Mouse (Mus musculus) midbrain, embryonic 16.5 days (tissue): ENCODE measurements around the gene Tcf7l2. TPM values are rescaled to one million over a fixed set of nuclear protein-coding genes. Genes with fewer than 3 reads are reported as not detected.
A peak's percentile ranks its signal among the peaks of the same experiment; 100 is the strongest.

Experiments used
- ATAC-seq: fragments of 200-750 bp; cut with Nextera tagmentation; 2 replicates; pipeline ENCODE4 v1.8.0; 2017; ENCODE audit warnings: moderate TSS enrichment
- H3K27ac ChIP-seq: fragments of 300-500 bp; sonication (generic); 2 replicates; pipeline ENCODE4 v1.5.1; 2014; ENCODE audit warnings: mild to moderate bottlenecking, low read length, mixed read lengths
- H3K27me3 ChIP-seq: fragments of 300-500 bp; sonication (generic); 2 replicates; pipeline ENCODE4 v1.6.1; 2014; ENCODE audit warnings: low read depth, low read length, mixed read lengths; ENCODE audit not compliant: control insufficient read depth, insufficient read depth
- H3K36me3 ChIP-seq: fragments of 300-500 bp; sonication (generic); 2 replicates; pipeline ENCODE4 v1.6.1; 2014; ENCODE audit warnings: mild to moderate bottlenecking, low read length, moderate library complexity, mixed read lengths; ENCODE audit not compliant: control insufficient read depth, insufficient read depth
- H3K4me1 ChIP-seq: fragments of 300-500 bp; sonication (generic); 2 replicates; pipeline ENCODE4 v1.6.1; 2014; ENCODE audit warnings: mild to moderate bottlenecking, low read length, mixed read lengths; ENCODE audit not compliant: control insufficient read depth, insufficient read depth
- H3K4me2 ChIP-seq: fragments of 300-500 bp; sonication (generic); 2 replicates; pipeline ENCODE4 v1.6.1; 2014; ENCODE audit warnings: mild to moderate bottlenecking, low read length, mixed read lengths
- H3K4me3 ChIP-seq: fragments of 300-500 bp; sonication (generic); 2 replicates; pipeline ENCODE4 v1.5.1; 2014; ENCODE audit warnings: low read depth, mild to moderate bottlenecking, low read length, moderate library complexity, mixed read lengths
- H3K9ac ChIP-seq: fragments of 300-500 bp; sonication (generic); 2 replicates; pipeline ENCODE4 v1.6.1; 2014; ENCODE audit warnings: low read depth, low read length, mixed read lengths
- H3K9me3 ChIP-seq: fragments of 300-500 bp; sonication (generic); replicated peaks from 2 replicates; pipeline ENCODE4 v1.6.1; 2014; ENCODE audit warnings: mild to moderate bottlenecking, low read length, mixed read lengths; ENCODE audit not compliant: control insufficient read depth, poor library complexity, severe bottlenecking
- WGBS: fragments of 180-500 bp; shearing (Covaris S2); extraction: QIAGEN DNeasy Blood & Tissue Kit; methylation state at CpG from one replicate; pipeline ENCODE4 v1.1.7; 2014; 5-methylcytosine and 5-hydroxymethylcytosine counted together
- polyA plus RNA-seq: library from polyadenylated mRNA; unstranded; fragments of >200 nt; fragmentation: Nextera tagmentation; extraction: Ambion mirVana; gene quantifications from 2 replicates; pipeline ENCODE4 v1.2.1, GENCODE M21; 2015

Tcf7l2 gene
- polyA plus RNA-seq, 1 experiment from 2014 or later: 824 TPM

DNA sequence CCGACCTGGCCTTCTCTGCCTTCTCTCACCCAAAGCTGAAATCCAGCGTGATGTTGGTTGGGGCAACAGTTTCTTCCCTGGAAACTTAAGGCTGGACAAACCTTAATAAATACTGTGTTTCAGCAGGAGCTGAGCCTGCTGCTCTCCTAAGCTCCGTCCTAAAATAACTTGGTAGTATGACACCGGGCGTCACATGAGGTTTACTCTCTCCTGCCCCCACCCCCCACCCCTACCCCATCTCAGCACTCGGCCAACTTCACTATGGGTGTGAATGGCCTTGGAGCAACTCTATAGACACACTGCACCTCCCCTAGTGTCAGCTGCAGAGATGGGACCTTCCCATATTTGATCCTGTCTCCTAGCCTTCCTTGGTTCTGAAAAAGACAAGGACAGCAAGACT lies 15.8 kb downstream of the Tcf7l2 start:
- 74% methylated on average over 6 of the region's 6 CpGs for WGBS
- Histone ChIP-seq H3K27ac (no peak overlapping the region), H3K9me3 (no peaks in the 10 kb centered on the region), H3K9ac (no peak overlapping the region), H3K36me3 (no peaks in the 10 kb centered on the region), H3K4me1 (peaks cover 9% of the 10 kb centered on the region), H3K4me2 (no peak overlapping the region), H3K4me3 (no peak overlapping the region), H3K27me3 (no peaks in the 10 kb centered on the region)
- no peak for ATAC-seq

GRCm38 (mm10) chr19:55758158-55758557 lies 16.5 kb downstream of the Tcf7l2 start:
- H3K36me3 ChIP-seq: no peaks in the 10 kb centered on the region
- peaks cover 3% of the 10 kb centered on the region; the same call in 1 of the 2 replicates for H3K4me1 ChIP-seq
- no peaks in the 10 kb centered on the region for H3K27me3 ChIP-seq
- no peak overlapping the region for H3K27ac ChIP-seq
- no peak overlapping the region for H3K4me3 ChIP-seq
- no peak overlapping the region for H3K9ac ChIP-seq
- no peak for ATAC-seq
- no peaks in the 10 kb centered on the region for H3K9me3 ChIP-seq
- H3K4me2 ChIP-seq: no peak overlapping the region

- H3K36me3 ChIP-seq: no peaks in the 10 kb centered on the region
- no peak overlapping the region for H3K27ac ChIP-seq
- peaks cover 10% of the 10 kb centered on the region; the same call in 1 of the 2 replicates for H3K4me1 ChIP-seq
- H3K9me3 ChIP-seq: no peaks in the 10 kb centered on the region
- no peak for ATAC-seq
- no peak overlapping the region for H3K9ac ChIP-seq
- no peaks in the 10 kb centered on the region for H3K27me3 ChIP-seq
- 85% methylated on average over 9 of the region's 9 CpGs for WGBS
- H3K4me2 ChIP-seq: no peak overlapping the region
- H3K4me3 ChIP-seq: no peak overlapping the region
Observed at GRCm38 (mm10) chr19:55759006-55759405, 17.4 kb downstream of the Tcf7l2 start.

- Histone ChIP-seq H3K9me3 (no peaks in the 10 kb centered on the region), H3K27ac (no peak overlapping the region), H3K4me2 (no peak overlapping the region), H3K36me3 (no peaks in the 10 kb centered on the region), H3K4me3 (no peak overlapping the region), H3K4me1 (peaks cover 16% of the 10 kb centered on the region), H3K9ac (no peak overlapping the region), H3K27me3 (no peaks in the 10 kb centered on the region)
- WGBS: 50% methylated on average over 5 of the region's 5 CpGs
- ATAC-seq: no peak
Observed at GRCm38 (mm10) chr19:55761086-55761485, 19.5 kb downstream of the Tcf7l2 start.

DNA sequence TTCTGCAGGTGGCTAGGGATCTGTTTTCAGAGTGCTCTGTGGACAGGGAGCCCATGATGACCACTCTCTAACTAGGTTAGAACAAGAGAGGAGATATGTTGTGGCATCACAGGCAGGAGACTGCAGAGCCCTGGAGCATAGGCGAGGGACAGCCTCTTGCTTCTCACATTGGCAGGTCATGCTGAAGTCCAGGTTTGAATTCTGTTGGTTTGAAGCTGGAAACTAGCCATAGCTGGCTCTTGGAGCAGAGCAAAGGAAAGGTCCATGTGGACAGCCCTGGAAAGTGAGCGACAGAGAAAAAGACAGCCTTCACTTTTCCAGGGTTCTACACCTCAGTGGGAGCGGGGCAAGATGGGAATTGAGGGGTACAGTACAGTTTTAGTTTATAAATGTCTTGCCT lies 20.6 kb downstream of the Tcf7l2 start:
- H3K4me2 ChIP-seq: no peak overlapping the region
- no peak overlapping the region for H3K9ac ChIP-seq
- H3K27me3 ChIP-seq: no peaks in the 10 kb centered on the region
- H3K27ac ChIP-seq: no peak overlapping the region
- no peak overlapping the region for H3K4me3 ChIP-seq
- H3K4me1 ChIP-seq: peaks cover 19% of the 10 kb centered on the region
- 99% methylated on average over 3 of the region's 3 CpGs for WGBS
- no peaks in the 10 kb centered on the region for H3K36me3 ChIP-seq
- no peak for ATAC-seq
- no peaks in the 10 kb centered on the region for H3K9me3 ChIP-seq

- Histone ChIP-seq H3K9me3 (no peaks in the 10 kb centered on the region), H3K36me3 (no peaks in the 10 kb centered on the region), H3K9ac (no peak overlapping the region), H3K27ac (peak overlapping the region; percentile 15; the same call in 1 of the 2 replicates), H3K27me3 (no peaks in the 10 kb centered on the region), H3K4me3 (no peak overlapping the region), H3K4me2 (no peak overlapping the region), H3K4me1 (peaks cover 34% of the 10 kb centered on the region)
- ATAC-seq: no peak
- WGBS: 77% methylated on average over 11 of the region's 11 CpGs
Observed at GRCm38 (mm10) chr19:55765814-55766213, 24.2 kb downstream of the Tcf7l2 start.

- Histone ChIP-seq H3K4me2 (no peak overlapping the region), H3K4me1 (peaks cover 36% of the 10 kb centered on the region), H3K9ac (no peak overlapping the region), H3K27me3 (no peaks in the 10 kb centered on the region), H3K27ac (peak overlapping the region; percentile 33; the same call in 1 of the 2 replicates), H3K4me3 (no peak overlapping the region), H3K9me3 (no peaks in the 10 kb centered on the region), H3K36me3 (no peaks in the 10 kb centered on the region)
- 61% methylated on average over 6 of the region's 6 CpGs for WGBS
- ATAC-seq: no peak
Observed at GRCm38 (mm10) chr19:55767104-55767503, 25.5 kb downstream of the Tcf7l2 start.

GRCm38 (mm10) chr19:55767579-55767978 lies 26.0 kb downstream of the Tcf7l2 start:
- Histone ChIP-seq H3K4me1 (peaks cover 37% of the 10 kb centered on the region), H3K9ac (no peak overlapping the region), H3K9me3 (no peaks in the 10 kb centered on the region), H3K4me2 (no peak overlapping the region), H3K27ac (peak overlapping the region; percentile 33; the same call in 1 of the 2 replicates), H3K27me3 (no peaks in the 10 kb centered on the region), H3K4me3 (no peak overlapping the region), H3K36me3 (no peaks in the 10 kb centered on the region)
- WGBS: 59% methylated on average over 2 of the region's 2 CpGs
- ATAC-seq: no peak

DNA sequence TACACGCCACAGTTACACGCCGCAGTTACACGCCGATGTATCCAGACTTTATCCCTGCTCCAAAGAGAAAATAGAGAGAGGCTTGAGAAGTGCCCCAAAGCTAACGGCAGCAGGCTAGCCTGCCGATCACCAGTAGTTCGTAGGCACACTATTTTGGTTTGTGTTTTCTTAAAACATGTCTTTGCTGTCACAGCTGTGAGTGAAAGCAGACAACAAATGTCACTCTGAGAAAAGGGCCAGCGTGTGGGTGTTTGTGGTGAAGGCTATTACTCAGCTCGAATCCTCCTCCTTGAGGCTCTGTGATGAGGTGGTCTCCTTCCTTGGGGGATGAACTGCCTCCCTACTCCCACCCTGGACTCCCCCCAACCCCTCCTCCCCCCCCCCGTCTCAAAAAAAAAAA lies 26.6 kb downstream of the Tcf7l2 start:
- Histone ChIP-seq H3K4me3 (no peak overlapping the region), H3K27me3 (no peaks in the 10 kb centered on the region)
- WGBS: 66% methylated on average over 11 of the region's 11 CpGs

More for the DNA sequence above, 26.6 kb downstream of the Tcf7l2 start:
- H3K27ac ChIP-seq: no peak overlapping the region
- ATAC-seq: no peak
- no peaks in the 10 kb centered on the region for H3K36me3 ChIP-seq
- H3K9ac ChIP-seq: no peak overlapping the region
- H3K4me1 ChIP-seq: peaks cover 38% of the 10 kb centered on the region
- no peak overlapping the region for H3K4me2 ChIP-seq
- no peaks in the 10 kb centered on the region for H3K9me3 ChIP-seq
